Mouse (Mus musculus): ENCODE measurements around the gene Nfatc2.

DNA sequence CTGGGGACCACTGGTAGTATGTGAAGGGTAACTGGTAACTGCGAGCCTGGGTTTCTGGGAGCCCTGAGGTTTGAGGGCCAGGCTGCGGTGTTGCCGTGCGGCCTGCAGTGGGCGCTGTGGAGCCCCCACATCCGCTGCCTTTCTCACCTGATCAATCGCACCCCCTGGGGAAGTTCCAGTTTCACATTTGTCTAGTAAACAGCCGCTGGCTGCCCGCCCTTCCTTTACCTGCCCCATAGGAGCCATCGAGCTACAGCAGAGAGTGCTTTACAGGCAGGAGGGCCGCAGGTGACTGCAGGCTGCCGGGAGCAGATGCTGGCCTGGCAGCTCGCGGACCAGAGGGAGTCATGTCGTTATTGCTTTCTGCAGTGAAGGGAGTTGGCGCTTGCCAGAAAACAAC is 128.6 kb downstream of the Nfatc2 start:
- TF ChIP-seq CTCF (IDR thresholded peaks at IDR 0.05; ENCODE audit: low read depth, low read length), result peak; percentile 87
- no peak for TF ChIP-seq POLR2A (IDR thresholded peaks at IDR 0.05; ENCODE audit: borderline replicate concordance, low read depth, low read length)
